Mouse (Mus musculus) lung, adult 18-20 months (tissue): Measurements from ENCODE around the gene Gsdma3.
"Not testable (repeated sequence)": the region's sequence is repeated elsewhere in the genome, so short reads cannot be mapped to it uniquely, and the experiment has no call there.

Experiments
- DNase-seq, 2 experiments: peaks; one replicate each; pipeline ENCODE4 v3.0.0; 2022; ENCODE audit warnings: mixed read lengths in 2 of 2

The Gsdma3 gene

DNA sequence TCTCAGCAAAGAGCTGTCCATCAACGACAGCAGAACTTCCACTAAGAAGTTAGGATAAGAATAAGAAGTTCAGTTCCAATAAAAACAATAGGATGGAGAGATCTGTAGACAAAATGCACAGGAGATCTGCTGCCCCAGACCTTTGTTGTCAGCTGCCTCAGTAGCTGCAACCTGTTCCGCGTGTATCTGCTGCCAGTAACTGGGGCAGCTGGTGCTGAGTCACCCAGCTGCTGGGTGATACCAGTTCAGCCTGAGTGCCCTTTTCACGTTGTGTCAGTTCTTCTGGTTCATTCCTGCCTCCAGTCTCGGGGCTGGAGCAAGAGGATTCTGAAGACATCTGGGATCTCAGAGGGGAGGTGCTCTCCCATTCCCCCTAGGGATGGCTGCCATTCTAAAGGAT, 45.7 kb downstream of the Gsdma3 start:
- DNase-seq, result no peak

DNA sequence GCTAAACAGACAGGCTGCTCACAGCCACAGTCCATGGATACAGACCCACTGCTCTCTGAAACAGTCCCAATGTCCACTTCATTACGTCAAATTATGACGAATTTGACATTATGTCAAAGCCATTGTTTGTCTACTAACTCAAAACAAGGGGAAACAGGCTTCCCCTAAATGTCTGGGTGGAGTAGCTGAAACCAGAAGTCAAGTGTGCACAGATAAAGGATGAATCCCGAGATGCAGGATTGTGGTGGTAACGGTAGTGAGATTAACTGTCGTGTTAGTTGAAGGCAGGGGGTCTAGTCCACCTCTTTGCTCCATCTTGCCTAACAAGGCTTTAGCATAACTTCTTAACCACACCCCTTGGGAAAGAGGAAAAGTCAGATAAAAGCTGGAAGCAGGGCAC, 46.3 kb downstream of the Gsdma3 start:
- DNase-seq, result no peak

DNA sequence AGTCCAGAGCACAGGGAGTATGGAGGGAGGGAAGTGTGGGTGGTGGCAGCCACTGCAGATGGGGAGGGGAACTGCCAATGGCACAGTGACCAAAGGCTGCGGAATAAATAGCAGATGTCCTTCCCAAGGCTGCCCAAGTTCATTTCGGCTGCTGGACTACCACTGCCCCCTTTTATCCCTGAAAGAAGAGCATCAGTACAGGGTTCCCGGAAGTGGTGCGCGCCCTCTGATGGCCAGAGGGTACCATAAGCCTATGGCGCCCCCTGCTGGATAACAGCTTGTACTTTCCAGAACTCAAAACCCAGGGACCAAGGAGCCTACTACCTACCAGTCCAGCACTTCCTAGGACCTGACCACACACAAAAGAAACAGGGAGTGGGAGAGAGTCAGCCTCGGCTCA, 47.0 kb downstream of the Gsdma3 start:
- DNase-seq, result peak; percentile 28 to 54

DNA sequence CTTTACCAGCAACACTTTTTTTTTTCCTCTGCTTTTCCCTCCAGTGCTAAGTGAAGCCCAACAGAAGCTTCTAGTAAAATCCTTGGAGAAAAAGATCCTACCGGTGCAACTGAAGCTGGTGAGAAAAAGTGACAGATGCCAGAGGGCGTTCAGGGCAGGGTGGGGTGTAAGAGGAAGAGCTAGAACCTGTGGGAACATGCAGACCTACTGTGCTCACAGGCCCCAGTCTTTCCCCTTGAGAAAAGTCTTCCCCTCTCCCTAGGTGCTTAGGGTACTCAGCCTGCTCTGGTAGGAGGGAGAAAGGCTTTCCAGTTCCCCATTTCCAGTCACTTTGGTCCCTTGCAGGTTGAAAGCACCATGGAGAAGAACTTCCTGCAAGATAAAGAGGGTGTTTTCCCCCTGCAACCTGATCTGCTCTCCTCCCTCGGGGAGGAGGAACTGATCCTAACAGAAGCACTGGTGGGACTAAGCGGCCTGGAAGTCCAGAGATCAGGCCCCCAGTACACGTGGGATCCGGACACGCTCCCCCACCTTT, 49.7 kb downstream of the Gsdma3 start:
- no peak for DNase-seq

DNA sequence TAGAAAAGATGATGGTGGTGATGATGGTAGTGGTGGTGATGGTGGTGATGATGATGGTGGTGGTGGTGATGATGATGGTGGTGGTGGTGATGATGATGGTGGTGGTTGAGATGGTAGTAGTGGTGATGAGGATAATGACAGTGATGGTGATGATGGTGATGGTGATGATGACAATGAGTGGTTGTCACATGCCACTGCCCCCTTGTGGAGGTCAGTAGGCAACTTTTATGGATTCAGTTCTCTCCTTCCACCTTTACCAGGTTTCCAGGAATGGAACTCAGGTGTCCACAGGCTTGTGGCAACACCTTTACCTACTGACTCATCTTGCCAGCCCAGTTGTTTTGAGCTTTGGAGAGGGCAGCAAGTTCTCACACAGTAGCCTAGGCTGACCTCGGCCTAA, 53.9 kb downstream of the Gsdma3 start:
- no peak for DNase-seq

DNA sequence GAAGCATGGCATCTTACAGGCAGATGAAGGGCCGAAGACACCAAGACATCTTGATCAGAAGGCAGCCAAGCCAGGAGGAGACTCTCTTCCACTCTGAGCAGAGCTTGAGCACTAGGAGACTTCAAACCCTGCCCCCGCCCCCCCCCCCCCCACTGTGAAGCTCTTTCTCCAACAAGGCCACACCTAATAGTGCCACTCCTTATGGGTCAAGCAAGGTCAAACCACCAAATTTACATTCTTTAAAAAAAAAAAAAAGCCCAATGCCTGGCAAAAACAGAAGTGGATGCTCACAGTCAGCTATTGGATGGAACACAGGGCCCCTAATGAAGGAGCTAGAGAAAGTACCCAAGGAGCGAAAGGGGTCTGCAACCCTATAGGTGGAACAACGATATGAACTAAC, 54.4 kb downstream of the Gsdma3 start:
- not testable (repeated sequence) for DNase-seq

DNA sequence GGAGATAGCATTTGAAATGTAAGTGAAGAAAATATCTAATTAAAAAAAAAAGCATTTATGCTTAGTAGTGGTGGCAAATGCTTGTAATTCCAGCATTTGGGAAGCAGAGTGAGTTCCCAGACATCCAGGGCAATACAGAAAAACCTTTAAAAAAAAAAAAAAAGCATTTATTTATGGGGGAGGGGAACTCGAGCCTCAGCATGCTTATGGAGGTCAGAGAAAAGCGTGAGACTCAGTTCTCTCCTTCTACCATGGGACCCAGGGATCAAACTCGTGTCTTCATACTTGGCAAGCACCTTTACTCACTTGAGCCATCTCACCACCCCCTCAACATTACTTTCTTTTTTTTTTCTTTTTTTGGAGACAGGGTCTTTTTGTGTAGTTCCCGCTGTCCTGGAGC, 55.0 kb downstream of the Gsdma3 start:
- DNase-seq, result no peak

DNA sequence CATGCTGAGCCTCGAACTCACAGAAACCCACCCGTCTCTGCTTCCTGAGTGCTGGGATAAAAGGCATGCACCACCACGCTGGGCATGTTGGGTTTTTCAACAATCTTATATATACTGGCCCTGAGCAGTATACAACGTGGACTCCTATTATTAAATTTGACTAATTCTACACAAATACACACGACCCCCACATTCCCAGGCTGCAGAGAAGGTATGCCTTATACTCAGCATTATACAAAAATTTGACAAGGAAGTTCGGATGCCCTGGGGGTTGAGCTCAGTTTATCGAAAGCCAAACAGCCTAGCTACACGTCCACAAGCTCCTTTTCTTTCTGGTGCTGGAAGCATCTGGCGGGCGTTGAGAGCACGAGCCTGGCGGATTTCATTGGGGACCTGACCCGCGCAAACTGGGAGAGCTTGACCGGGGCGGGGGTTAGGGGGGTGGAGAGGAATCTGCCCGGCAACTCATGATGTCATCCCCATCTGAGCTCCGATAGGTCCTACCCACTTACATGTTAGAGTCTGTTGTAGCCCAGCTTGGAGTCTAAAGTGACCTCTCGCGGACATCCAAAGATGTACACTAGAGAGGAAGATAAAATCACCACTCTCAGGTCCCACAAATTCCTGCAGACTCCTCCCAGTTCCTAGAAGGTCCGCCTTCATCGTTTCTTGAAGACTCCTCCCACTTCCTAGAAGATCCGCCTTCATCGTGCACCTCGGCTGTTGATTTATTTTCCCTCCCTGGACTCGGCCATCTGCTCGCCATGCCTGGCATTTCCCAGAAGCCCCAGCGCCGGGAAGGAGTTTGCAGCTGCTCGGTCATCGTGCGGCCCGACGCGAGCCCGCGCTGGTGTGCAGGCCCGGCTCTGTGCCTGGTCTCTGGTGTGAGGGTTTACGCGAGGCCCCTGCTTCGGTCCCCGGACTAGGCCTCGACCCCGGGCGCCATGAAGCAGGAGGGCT, 55.9 kb downstream of the Gsdma3 start, which contains the start of gene Psmd3:
Psmd3 (plus strand) TSS at position 769 of the 960 bp plus-strand sequence.
- DNase-seq, result peak; percentile 96 to 97

DNA sequence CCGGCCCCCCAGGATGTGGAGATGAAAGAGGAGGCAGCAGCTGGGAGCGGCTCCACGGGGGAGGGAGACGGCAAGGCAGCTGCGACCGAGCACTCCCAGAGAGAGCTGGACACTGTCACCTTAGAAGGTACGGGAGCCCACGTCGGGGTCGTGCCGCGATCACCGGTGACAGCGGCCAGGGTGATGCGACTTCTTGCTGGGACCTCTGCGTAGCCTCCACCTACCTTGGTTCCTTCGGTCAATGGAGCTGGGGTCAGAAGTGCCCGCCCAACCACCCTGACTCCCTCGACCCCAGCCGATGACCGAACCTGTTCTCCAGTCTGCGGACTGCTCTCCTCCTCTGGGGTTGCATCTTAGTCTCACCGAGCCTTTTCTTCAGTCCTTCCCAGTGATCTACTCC, 56.7 kb downstream of the Gsdma3 start:
- no peak for DNase-seq

DNA sequence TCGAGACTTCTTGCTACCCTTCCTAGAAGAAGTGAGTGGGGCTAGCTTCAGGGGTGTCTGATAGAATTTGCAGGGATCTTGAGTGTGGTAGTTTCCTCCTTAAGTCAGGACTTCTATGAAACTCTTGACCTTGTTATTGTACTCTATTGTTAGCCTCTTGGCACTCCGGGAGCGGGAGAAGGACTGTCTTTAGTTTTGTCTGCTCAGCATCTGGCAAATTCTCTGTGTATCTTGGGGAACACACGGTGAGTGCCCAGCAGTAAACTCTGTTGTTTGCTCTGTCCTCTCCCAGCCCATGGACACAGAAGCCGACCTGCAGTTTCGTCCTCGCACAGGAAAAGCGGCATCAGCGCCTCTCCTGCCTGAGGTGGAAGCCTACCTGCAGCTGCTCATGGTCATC, 59.5 kb downstream of the Gsdma3 start:
- no peak for DNase-seq

DNA sequence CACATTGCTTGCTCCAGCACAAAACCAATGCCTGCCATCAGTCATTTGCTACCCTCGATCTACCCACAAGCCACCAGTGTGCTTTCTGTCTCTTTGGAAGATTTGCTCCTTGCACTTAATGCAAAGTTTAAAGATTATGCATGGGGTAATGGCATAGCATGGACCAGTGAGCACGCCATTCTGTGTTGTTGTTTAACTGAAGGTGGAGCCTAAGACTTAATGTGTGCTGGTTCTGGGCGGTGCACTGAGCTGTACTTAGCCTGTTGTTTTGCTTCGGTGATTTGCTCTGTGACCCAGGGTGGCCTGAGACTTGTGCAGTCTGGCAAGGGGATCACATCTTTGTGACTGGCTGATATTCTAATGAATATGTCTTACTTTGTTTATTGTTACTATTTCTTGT, 60.8 kb downstream of the Gsdma3 start:
- DNase-seq, result no peak
